Mouse (Mus musculus): ENCODE measurements at regions not wholly inside any gene's neighbourhood (a gene's known extent, or its start where the extent isn't known, plus 50 kb on each side); places are given as distances from the start of the nearest gene placed in this dataset.

DNA sequence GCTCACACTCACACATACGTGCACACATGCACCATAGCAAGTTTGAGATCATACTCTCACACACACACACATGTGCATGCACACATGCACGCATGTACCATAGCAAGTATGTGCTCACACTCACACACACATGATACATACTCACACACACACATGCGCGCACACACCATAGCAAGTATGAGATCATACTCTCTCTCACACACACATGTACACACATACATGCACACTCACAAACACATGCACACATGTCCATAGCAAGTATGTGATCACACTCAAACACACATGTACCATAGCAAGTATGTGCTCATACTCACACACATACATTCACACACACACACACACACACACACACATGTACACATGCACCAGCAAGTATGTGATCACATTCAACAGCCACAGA, 138.9 kb upstream of the Slc35f3 start:
- TF ChIP-seq ZC3H11A (IDR thresholded peaks at IDR 0.05; ENCODE audit: borderline replicate concordance, low read depth, low read length), result no peak
- no peak for TF ChIP-seq CHD2 (IDR thresholded peaks at IDR 0.05; ENCODE audit: low read depth, low read length)
- no peak for TF ChIP-seq HCFC1 (IDR thresholded peaks at IDR 0.05; ENCODE audit: borderline replicate concordance, insufficient read depth, low read length)
- TF ChIP-seq MAFK (IDR thresholded peaks at IDR 0.05; ENCODE audit: insufficient read depth, low read depth, low read length), result no peak
- no peak for TF ChIP-seq ZNF384 (IDR thresholded peaks at IDR 0.05; ENCODE audit: low read depth, low read length)
